Mouse (Mus musculus): ENCODE results near the gene Fam71e2.

DNA sequence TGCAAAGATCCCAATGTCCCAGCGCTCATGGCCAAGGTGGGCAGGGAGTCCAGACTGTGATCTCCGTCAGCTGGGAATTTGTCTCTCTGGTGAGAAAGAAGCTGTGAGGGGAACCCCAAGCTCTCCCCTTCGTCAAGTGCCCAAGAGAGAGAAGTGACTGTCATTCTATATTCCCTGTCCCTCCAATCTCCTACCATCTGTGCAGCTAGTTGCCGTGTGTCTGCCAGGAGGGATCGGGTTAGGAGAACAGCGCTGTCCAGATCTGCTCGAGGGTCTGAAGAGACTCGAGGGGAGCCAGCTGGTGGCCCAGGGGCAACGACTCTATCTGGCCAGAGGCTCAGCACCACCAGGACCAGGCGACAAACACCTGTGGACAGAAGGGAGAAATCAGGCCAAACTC lies 5.0 kb upstream of the Fam71e2 start:
- no peak for TF ChIP-seq POLR2A (IDR thresholded peaks at IDR 0.05; ENCODE audit: low read depth, low read length)
- no peak for TF ChIP-seq CTCF (IDR thresholded peaks at IDR 0.05; ENCODE audit: borderline replicate concordance, insufficient read depth, low read length)
